Mouse (Mus musculus) liver, embryonic 16.5 days (tissue): ENCODE measurements around the gene Comtd1. TPM values are rescaled to one million over a fixed set of nuclear protein-coding genes. Genes with fewer than 3 reads are reported as not detected.

Experiments
- polyA plus RNA-seq: library from polyadenylated mRNA; unstranded; fragments of >200 nt; fragmentation: Nextera tagmentation; extraction: Ambion mirVana; gene quantifications from 2 replicates; pipeline ENCODE4 v1.2.1, GENCODE M21; 2015

Comtd1 gene
- polyA plus RNA-seq, 1 experiment from 2014 or later = 15.8 TPM

Other genes starting within 250 kb of the Comtd1 start
- 0.18 and 0.27 TPM in 2 replicates for gene Dupd1, start 134.4 kb downstream of the Comtd1 start, polyA plus RNA-seq
- gene Samd8, start 98.4 kb downstream of the Comtd1 start, polyA plus RNA-seq = 3.0 and 3.9 TPM in 2 replicates
- gene Dusp13, start 97.8 kb downstream of the Comtd1 start, polyA plus RNA-seq = 0.30 TPM in 1 of 2 replicates, not detected in the other
- 98.4 and 113 TPM in 2 replicates for gene Vdac2, start 23.7 kb downstream of the Comtd1 start, polyA plus RNA-seq
- 0.49 and 0.61 TPM in 2 replicates for gene Zfp503, start 140.6 kb upstream of the Comtd1 start, polyA plus RNA-seq
- 0.46 TPM in 2 replicates for gene Lrmda, start 170.7 kb upstream of the Comtd1 start, polyA plus RNA-seq